Mouse (Mus musculus) adrenal gland, postnatal 25 days (tissue): ENCODE measurements around the gene Adam23. TPM values are rescaled to one million over a fixed set of nuclear protein-coding genes. Genes with fewer than 3 reads are reported as not detected.
A peak's percentile ranks its signal among the peaks of the same experiment; 100 is the strongest.
"Not testable (repeated sequence)": the region's sequence is repeated elsewhere in the genome, so short reads cannot be mapped to it uniquely, and the experiment has no call there.

Experiments used
- DNase-seq: peaks from one replicate; pipeline ENCODE4 v3.0.0; 2021; ENCODE audit warnings: mixed read lengths
- total RNA-seq: library from RNA; stranded (reverse); gene quantifications from 2 replicates; pipeline ENCODE4 v1.2.3, GENCODE M21; 2021

The Adam23 gene
- total RNA-seq, 1 experiment from 2014 or later: 13.3 TPM

- no peak for DNase-seq
Observed at GRCm38 (mm10) chr1:63579153-63579552, 133.5 kb downstream of the Adam23 start.

- DNase-seq: no peak
Observed at GRCm38 (mm10) chr1:63586869-63587268, 141.2 kb downstream of the Adam23 start.

- no peak for DNase-seq
Observed at GRCm38 (mm10) chr1:63603870-63604500, 158.3 kb downstream of the Adam23 start.

- DNase-seq: no peak
Observed at GRCm38 (mm10) chr1:63609613-63610012, 163.9 kb downstream of the Adam23 start.

- peak; percentile 65 for DNase-seq
Observed at GRCm38 (mm10) chr1:63614594-63614993, 168.9 kb downstream of the Adam23 start.

- DNase-seq: no peak
Observed at GRCm38 (mm10) chr1:63615668-63616067, 170.0 kb downstream of the Adam23 start, which contains the start of gene Gm39653. Gm39653 (plus strand) TSS chr1:63615968.

- no peak for DNase-seq
Observed at GRCm38 (mm10) chr1:63628211-63628610, 182.5 kb downstream of the Adam23 start.

- not testable (repeated sequence) for DNase-seq
Observed at GRCm38 (mm10) chr1:63630390-63630789, 184.7 kb downstream of the Adam23 start.

- no peak for DNase-seq
Observed at GRCm38 (mm10) chr1:63639921-63640320, 194.2 kb downstream of the Adam23 start.

Other genes with a start within 250 kb of the Adam23 start
- 0.48 TPM in 1 of 2 replicates, not detected in the other for gene Gpr1, start 231.3 kb upstream of the Adam23 start, total RNA-seq
- gene Zdbf2, start 172.6 kb upstream of the Adam23 start, total RNA-seq: 10.6 and 12.4 TPM in 2 replicates
- not detected in 2 replicates for gene Gm39653, start 170.1 kb downstream of the Adam23 start, total RNA-seq
- not detected in 2 replicates for gene Dytn, start 241.0 kb downstream of the Adam23 start, total RNA-seq